Mouse (Mus musculus): ENCODE data around the gene Pon3. TPM values are rescaled to one million over a fixed set of nuclear protein-coding genes. Genes with fewer than 3 reads are reported as not detected.

The Pon3 gene
- total and polyA plus RNA-seq, 2 experiments from 2014 or later, result 4.1 to 5.8 TPM

DNA sequence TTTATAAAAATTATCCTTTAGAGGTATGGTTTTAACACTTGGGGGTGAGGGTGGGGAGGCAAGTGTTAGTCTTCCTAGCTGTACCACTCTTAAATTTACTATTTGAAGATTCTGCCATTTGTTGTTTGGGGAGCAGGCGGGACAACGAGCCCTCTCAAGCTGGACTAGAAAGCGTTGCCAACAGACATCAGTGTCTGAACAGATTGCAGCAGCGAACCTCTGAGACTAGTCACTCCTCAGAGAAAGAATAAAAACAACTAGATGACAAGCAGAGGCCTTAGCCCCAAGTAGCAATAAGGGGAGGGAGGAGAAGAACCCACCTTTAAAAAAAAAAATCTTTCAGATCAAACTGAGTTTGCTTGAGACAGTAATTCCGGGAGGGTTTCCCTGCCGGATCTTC is 795 bp downstream of the Pon3 start:
- no peak for ATAC-seq
- Histone ChIP-seq H3K4me3 (ENCODE audit: low read length) (peak overlapping the region; percentile 14), H3K9ac (replicated peaks; ENCODE audit: low read length) (no peak overlapping the region), H3K9me3 (ENCODE audit: low read length) (no peaks in the 10 kb centered on the region), H3K4me1 (ENCODE audit: insufficient read depth, low read length) (peaks cover 3% of the 10 kb centered on the region; the same call in 1 of the 2 replicates), H3K27me3 (ENCODE audit: insufficient read depth, low read length) (no peaks in the 10 kb centered on the region), H3K36me3 (ENCODE audit: insufficient read depth, low read length) (no peaks in the 10 kb centered on the region), H3K4me2 (ENCODE audit: low read depth, low read length) (peak overlapping the region; percentile 48), H3K27ac (no peak overlapping the region)
- 59% methylated on average over 6 of the region's 6 CpGs for WGBS
- no peak for TF ChIP-seq CTCF (IDR thresholded peaks at IDR 0.05; ENCODE audit: low read depth)
- DNase-seq (ENCODE audit: low spot score), result peak; percentile 12

DNA sequence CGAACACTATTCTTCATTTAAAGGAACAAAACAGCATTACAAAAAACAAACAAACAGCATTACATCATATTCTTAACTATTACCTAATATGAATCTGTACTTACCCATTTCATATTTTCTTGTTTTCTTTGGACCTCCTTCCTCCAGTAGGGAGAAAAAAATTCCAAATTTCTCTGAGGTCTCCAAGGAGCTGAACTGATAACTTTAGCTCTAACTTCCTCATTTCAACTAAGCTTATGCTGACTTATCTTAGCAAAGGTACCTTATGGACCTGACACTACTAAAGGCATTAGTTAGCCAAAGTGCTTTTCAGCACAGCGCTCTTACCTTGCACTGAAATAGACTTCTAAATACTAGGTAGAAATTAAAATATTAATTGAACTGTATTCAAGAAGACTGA is 1.2 kb downstream of the Pon3 start:
- H3K4me1 ChIP-seq (ENCODE audit: insufficient read depth, low read length), result peaks cover 3% of the 10 kb centered on the region; the same call in 1 of the 2 replicates
- WGBS, result 94% methylated on average over 2 of the region's 2 CpGs
- no peaks in the 10 kb centered on the region for H3K9me3 ChIP-seq (ENCODE audit: low read length)
- no peak overlapping the region for H3K9ac ChIP-seq (replicated peaks; ENCODE audit: low read length)
- DNase-seq (ENCODE audit: low spot score) (no peak), ATAC-seq (no peak)
- no peak for TF ChIP-seq CTCF (IDR thresholded peaks at IDR 0.05; ENCODE audit: low read depth)
- no peak overlapping the region for H3K4me2 ChIP-seq (ENCODE audit: low read depth, low read length)
- no peaks in the 10 kb centered on the region for H3K36me3 ChIP-seq (ENCODE audit: insufficient read depth, low read length)
- H3K27me3 ChIP-seq (ENCODE audit: insufficient read depth, low read length), result no peaks in the 10 kb centered on the region
- no peak overlapping the region for H3K4me3 ChIP-seq (ENCODE audit: low read length)
- H3K27ac ChIP-seq, result no peak overlapping the region

DNA sequence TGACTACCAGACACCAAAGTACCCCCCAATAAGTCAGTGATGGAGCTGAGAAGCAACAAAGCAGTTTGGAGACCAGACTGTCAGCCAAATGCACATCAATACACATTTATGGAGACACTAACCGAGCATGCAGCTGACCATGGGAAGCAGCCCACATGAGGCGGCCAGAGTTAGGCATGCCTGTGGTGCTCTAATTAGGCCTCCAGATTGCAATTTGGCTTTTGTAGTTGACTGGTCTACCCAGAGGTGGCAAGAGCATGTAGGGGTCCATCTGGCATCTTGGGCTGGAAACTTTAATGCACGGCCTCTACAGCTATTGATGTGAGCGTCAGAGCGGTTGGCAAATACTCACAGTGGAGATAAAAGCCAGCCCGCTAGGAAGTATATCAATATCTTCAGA is 10.2 kb downstream of the Pon3 start:
- Histone ChIP-seq H3K27me3 (ENCODE audit: insufficient read depth, low read length) (no peaks in the 10 kb centered on the region), H3K9me3 (ENCODE audit: low read length) (no peaks in the 10 kb centered on the region), H3K27ac (no peak overlapping the region), H3K4me3 (ENCODE audit: low read length) (no peak overlapping the region), H3K9ac (replicated peaks; ENCODE audit: low read length) (no peak overlapping the region), H3K4me1 (ENCODE audit: insufficient read depth, low read length) (no peaks in the 10 kb centered on the region), H3K4me2 (ENCODE audit: low read depth, low read length) (no peak overlapping the region), H3K36me3 (ENCODE audit: insufficient read depth, low read length) (no peaks in the 10 kb centered on the region)
- no peak for ATAC-seq
- 66% methylated on average over 6 of the region's 6 CpGs for WGBS
- DNase-seq (ENCODE audit: low spot score), result peak; percentile 33
- no peak for TF ChIP-seq CTCF (IDR thresholded peaks at IDR 0.05; ENCODE audit: low read depth)

DNA sequence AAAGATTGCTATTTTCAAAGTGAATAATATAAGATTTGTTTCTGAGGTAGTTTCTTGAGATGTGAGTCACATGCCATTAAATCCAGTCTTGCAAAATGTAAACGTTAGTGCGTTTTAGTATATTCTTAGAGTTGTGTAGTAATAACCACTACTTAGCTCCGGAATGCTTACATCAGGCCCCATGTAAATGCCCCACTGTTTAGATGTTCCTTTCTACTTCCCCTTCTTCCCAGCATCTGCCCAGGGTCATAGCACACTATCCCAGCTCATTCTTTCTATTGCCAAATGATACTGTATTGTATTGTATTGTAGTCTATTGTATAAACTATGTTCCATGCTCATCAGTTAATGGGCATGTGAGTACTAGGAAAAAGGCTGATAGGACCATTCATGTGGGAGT is 17.3 kb downstream of the Pon3 start:
- Histone ChIP-seq H3K4me1 (ENCODE audit: insufficient read depth, low read length) (no peaks in the 10 kb centered on the region), H3K27ac (no peak overlapping the region), H3K27me3 (ENCODE audit: insufficient read depth, low read length) (no peaks in the 10 kb centered on the region), H3K4me3 (ENCODE audit: low read length) (no peak overlapping the region), H3K9me3 (ENCODE audit: low read length) (no peaks in the 10 kb centered on the region), H3K36me3 (ENCODE audit: insufficient read depth, low read length) (no peaks in the 10 kb centered on the region), H3K4me2 (ENCODE audit: low read depth, low read length) (no peak overlapping the region), H3K9ac (replicated peaks; ENCODE audit: low read length) (no peak overlapping the region)
- TF ChIP-seq CTCF (IDR thresholded peaks at IDR 0.05; ENCODE audit: low read depth), result no peak
- ATAC-seq, result no peak
- 92% methylated on average over 3 of the region's 3 CpGs for WGBS
- DNase-seq (ENCODE audit: low spot score), result no peak

DNA sequence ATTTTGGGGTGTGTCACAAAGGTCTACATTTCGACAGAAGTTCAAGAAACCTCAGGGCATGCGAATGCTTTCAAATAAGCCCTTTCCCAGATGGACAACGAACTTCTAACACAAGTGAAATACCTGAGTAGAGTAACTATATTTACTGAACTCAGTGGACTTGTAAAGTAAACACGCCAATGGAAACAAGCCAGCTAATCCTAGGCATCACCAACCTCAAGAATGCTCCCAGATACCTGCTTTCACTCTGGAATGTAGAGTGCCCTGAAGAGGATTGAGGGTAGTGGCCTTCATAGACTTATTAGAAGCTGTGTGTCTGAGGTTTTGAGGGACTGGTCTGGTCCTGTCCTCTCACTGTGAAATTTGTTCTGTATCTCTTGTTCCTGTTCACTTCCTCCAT is 18.6 kb downstream of the Pon3 start:
- TF ChIP-seq CTCF (IDR thresholded peaks at IDR 0.05; ENCODE audit: low read depth), result no peak
- Histone ChIP-seq H3K9me3 (ENCODE audit: low read length) (no peaks in the 10 kb centered on the region), H3K4me1 (ENCODE audit: insufficient read depth, low read length) (no peaks in the 10 kb centered on the region), H3K27me3 (ENCODE audit: insufficient read depth, low read length) (no peaks in the 10 kb centered on the region), H3K36me3 (ENCODE audit: insufficient read depth, low read length) (no peaks in the 10 kb centered on the region), H3K4me2 (ENCODE audit: low read depth, low read length) (no peak overlapping the region), H3K4me3 (ENCODE audit: low read length) (no peak overlapping the region), H3K27ac (no peak overlapping the region), H3K9ac (replicated peaks; ENCODE audit: low read length) (no peak overlapping the region)
- WGBS, result 90% methylated on average over 4 of the region's 4 CpGs
- ATAC-seq (no peak), DNase-seq (ENCODE audit: low spot score) (no peak)

DNA sequence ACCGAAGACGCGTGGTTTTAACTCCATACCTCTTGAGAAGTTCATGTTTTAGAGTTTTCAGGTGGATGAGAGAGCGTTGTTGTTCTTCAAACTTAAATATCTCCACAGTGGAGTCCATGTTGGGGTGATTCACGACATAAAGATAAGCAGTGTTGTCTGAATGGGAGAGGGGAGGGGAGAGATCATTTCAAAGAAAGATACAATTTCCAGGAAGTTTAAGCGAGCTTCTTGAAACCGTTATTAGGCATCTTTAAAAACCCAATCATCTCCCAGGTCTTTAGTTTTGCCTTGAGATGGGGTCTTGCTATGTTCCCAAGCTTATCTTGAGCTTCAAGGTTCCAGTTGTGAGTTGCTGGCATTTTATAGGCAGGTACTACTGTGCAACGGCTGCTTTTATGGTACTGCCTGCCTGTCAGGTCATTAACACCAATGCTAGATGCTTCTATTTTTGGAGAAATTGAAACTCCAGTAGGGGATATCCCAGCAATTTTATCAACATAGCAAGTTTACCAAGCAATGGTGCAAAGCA is 19.2 kb downstream of the Pon3 start:
- H3K27me3 ChIP-seq (ENCODE audit: insufficient read depth, low read length), result no peaks in the 10 kb centered on the region
- no peaks in the 10 kb centered on the region for H3K4me1 ChIP-seq (ENCODE audit: insufficient read depth, low read length)
- H3K4me2 ChIP-seq (ENCODE audit: low read depth, low read length), result no peak overlapping the region
- H3K4me3 ChIP-seq (ENCODE audit: low read length), result no peak overlapping the region
- DNase-seq (ENCODE audit: low spot score), result no peak
- WGBS, result 85% methylated on average over 8 of the region's 8 CpGs
- TF ChIP-seq CTCF (IDR thresholded peaks at IDR 0.05; ENCODE audit: low read depth), result no peak
- ATAC-seq, result no peak
- no peaks in the 10 kb centered on the region for H3K36me3 ChIP-seq (ENCODE audit: insufficient read depth, low read length)
- no peak overlapping the region for H3K9ac ChIP-seq (replicated peaks; ENCODE audit: low read length)
- H3K27ac ChIP-seq, result no peak overlapping the region
- no peaks in the 10 kb centered on the region for H3K9me3 ChIP-seq (ENCODE audit: low read length)

DNA sequence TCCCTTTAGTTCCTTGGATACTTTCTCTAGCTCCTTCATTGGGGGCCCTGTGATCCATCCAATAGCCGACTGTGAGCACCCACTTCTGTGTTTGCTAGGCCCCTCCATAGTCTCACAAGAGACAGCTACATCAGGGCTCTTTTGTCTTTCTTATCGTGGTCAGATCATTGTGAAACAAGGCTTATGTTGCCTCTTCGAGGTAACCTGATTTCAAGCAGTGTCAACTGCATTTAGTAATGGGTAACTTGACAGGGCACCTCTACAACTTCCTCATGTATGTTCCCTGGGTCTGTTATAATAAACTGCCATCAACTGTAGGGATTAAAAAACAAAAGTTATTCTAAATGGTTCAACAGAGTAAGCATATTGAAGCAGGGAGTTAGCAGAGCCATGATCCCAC is 21.5 kb downstream of the Pon3 start:
- ATAC-seq, result no peak
- no peak overlapping the region for H3K4me2 ChIP-seq (ENCODE audit: low read depth, low read length)
- no peak overlapping the region for H3K27ac ChIP-seq
- H3K9ac ChIP-seq (replicated peaks; ENCODE audit: low read length), result no peak overlapping the region
- 76% methylated on average over 3 of the region's 3 CpGs for WGBS
- no peaks in the 10 kb centered on the region for H3K9me3 ChIP-seq (ENCODE audit: low read length)
- no peak for TF ChIP-seq CTCF (IDR thresholded peaks at IDR 0.05; ENCODE audit: low read depth)
- DNase-seq (ENCODE audit: low spot score), result no peak
- no peaks in the 10 kb centered on the region for H3K36me3 ChIP-seq (ENCODE audit: insufficient read depth, low read length)
- no peak overlapping the region for H3K4me3 ChIP-seq (ENCODE audit: low read length)
- no peaks in the 10 kb centered on the region for H3K4me1 ChIP-seq (ENCODE audit: insufficient read depth, low read length)
- no peaks in the 10 kb centered on the region for H3K27me3 ChIP-seq (ENCODE audit: insufficient read depth, low read length)

All from hindbrain, postnatal 0 days (tissue).